Mouse (Mus musculus): ENCODE measurements around the gene Nt5e. TPM values are rescaled to one million over a fixed set of nuclear protein-coding genes. Genes with fewer than 3 reads are reported as not detected.

Nt5e gene
- polyA plus RNA-seq, 1 experiment from 2014 or later = 1.3 TPM

- Histone ChIP-seq H3K27ac (ENCODE audit: low read depth, low read length) (no peak overlapping the region), H3K4me1 (ENCODE audit: control insufficient read depth, insufficient read depth, low read depth, low read length) (no peaks in the 10 kb centered on the region), H3K9me3 (ENCODE audit: control insufficient read depth, low read length) (no peaks in the 10 kb centered on the region), H3K27me3 (replicated peaks; ENCODE audit: control insufficient read depth, insufficient read depth, low read length) (no peaks in the 10 kb centered on the region), H3K36me3 (ENCODE audit: control insufficient read depth, insufficient read depth, low read length) (no peaks in the 10 kb centered on the region), H3K4me2 (ENCODE audit: low read length) (no peak overlapping the region), H3K9ac (ENCODE audit: low read depth, low read length) (no peak overlapping the region), H3K4me3 (ENCODE audit: low read length) (no peak overlapping the region)
- 83% methylated on average over 8 of the region's 8 CpGs for WGBS
- ATAC-seq = no peak
Observed at GRCm38 (mm10) chr9:88297871-88298658, 28.9 kb upstream of the Nt5e start.

- Histone ChIP-seq H3K4me2 (ENCODE audit: low read length) (no peak overlapping the region), H3K4me1 (ENCODE audit: control insufficient read depth, insufficient read depth, low read depth, low read length) (no peaks in the 10 kb centered on the region), H3K27ac (ENCODE audit: low read depth, low read length) (no peak overlapping the region), H3K9ac (ENCODE audit: low read depth, low read length) (no peak overlapping the region), H3K9me3 (ENCODE audit: control insufficient read depth, low read length) (no peaks in the 10 kb centered on the region), H3K27me3 (replicated peaks; ENCODE audit: control insufficient read depth, insufficient read depth, low read length) (no peaks in the 10 kb centered on the region), H3K36me3 (ENCODE audit: control insufficient read depth, insufficient read depth, low read length) (no peaks in the 10 kb centered on the region), H3K4me3 (ENCODE audit: low read length) (no peak overlapping the region)
- no peak for ATAC-seq
- 97% methylated on average over 2 of the region's 2 CpGs for WGBS
Observed at GRCm38 (mm10) chr9:88307019-88307618, 19.9 kb upstream of the Nt5e start.

DNA sequence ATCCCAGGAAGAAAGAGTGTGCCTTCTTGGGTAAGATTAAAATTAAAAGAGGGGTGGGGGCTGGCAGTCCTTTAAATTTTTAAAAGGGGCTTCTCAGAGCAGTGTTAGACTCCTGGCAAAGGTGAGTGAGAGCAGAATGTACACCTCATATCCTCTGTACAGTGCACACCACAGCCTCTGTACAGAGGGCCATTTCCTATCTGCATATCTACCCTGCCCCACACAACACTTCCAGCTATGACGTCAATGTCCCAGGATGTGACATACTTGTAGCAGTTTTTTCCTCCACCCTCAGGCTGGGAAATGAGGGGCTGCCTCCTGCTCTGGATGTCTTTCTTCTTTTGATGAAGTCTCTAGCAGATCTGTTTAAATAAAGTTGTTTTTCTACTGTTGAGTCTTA is 17.9 kb upstream of the Nt5e start:
- 64% methylated on average over 1 of the region's 1 CpGs for WGBS
- no peak overlapping the region for H3K4me3 ChIP-seq (ENCODE audit: low read length)
- H3K36me3 ChIP-seq (ENCODE audit: control insufficient read depth, insufficient read depth, low read length) = no peaks in the 10 kb centered on the region
- H3K27ac ChIP-seq (ENCODE audit: low read depth, low read length) = no peak overlapping the region
- H3K9ac ChIP-seq (ENCODE audit: low read depth, low read length) = no peak overlapping the region
- no peak overlapping the region for H3K4me2 ChIP-seq (ENCODE audit: low read length)
- H3K4me1 ChIP-seq (ENCODE audit: control insufficient read depth, insufficient read depth, low read depth, low read length) = no peaks in the 10 kb centered on the region
- no peak for ATAC-seq
- H3K9me3 ChIP-seq (ENCODE audit: control insufficient read depth, low read length) = no peaks in the 10 kb centered on the region
- H3K27me3 ChIP-seq (replicated peaks; ENCODE audit: control insufficient read depth, insufficient read depth, low read length) = no peaks in the 10 kb centered on the region

DNA sequence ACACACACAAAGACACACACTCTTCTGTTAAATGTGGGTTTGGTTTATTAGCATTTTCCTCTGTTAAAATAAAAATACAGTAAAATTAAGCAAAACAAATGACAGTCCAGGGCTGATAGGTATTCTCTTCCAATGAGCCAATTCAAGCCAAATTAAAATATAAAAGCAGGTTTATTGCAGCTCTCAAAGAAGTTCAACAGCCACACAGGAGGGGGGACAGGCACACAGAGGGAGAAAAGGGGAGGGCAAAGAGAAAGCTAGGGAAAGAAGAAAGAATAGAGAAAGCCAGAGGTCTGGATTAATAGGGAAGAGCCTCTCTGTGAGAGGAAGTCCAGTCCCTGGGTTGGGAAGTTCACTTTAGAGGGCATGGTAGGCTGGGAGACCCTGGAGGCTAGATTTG is 7.8 kb upstream of the Nt5e start:
- H3K27ac ChIP-seq (ENCODE audit: low read depth, low read length) = no peak overlapping the region

DNA sequence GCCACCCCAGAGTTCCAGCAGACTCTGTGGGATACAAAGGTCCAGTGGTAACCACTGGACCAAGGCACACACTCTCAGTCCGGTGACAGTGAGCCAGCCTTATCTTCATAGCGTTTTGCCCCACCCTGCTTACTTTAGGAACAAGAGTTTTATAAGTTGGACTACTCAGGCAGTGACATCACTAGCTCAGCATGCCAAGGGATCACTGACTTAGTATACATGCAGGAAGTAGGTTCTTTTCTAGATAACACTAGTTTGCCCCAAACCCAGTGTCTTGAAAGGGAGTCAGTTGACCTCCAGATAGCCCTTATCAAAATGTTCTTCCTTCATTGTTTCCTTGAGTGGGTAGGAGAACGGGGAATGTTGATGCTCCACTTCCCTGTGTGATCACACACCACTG is 2.4 kb upstream of the Nt5e start:
- no peaks in the 10 kb centered on the region for H3K9me3 ChIP-seq (ENCODE audit: control insufficient read depth, low read length)
- H3K27me3 ChIP-seq (replicated peaks; ENCODE audit: control insufficient read depth, insufficient read depth, low read length) = no peaks in the 10 kb centered on the region
- no peak overlapping the region for H3K27ac ChIP-seq (ENCODE audit: low read depth, low read length)
- no peak overlapping the region for H3K9ac ChIP-seq (ENCODE audit: low read depth, low read length)
- H3K4me3 ChIP-seq (ENCODE audit: low read length) = no peak overlapping the region
- ATAC-seq = no peak
- H3K4me1 ChIP-seq (ENCODE audit: control insufficient read depth, insufficient read depth, low read depth, low read length) = no peaks in the 10 kb centered on the region
- WGBS = 90% methylated on average over 3 of the region's 3 CpGs
- H3K4me2 ChIP-seq (ENCODE audit: low read length) = no peak overlapping the region
- no peaks in the 10 kb centered on the region for H3K36me3 ChIP-seq (ENCODE audit: control insufficient read depth, insufficient read depth, low read length)

More for the DNA sequence above, 7.8 kb upstream of the Nt5e start:
- Histone ChIP-seq H3K27me3 (replicated peaks; ENCODE audit: control insufficient read depth, insufficient read depth, low read length) (no peaks in the 10 kb centered on the region), H3K9me3 (ENCODE audit: control insufficient read depth, low read length) (no peaks in the 10 kb centered on the region), H3K9ac (ENCODE audit: low read depth, low read length) (no peak overlapping the region), H3K4me2 (ENCODE audit: low read length) (no peak overlapping the region), H3K4me3 (ENCODE audit: low read length) (no peak overlapping the region), H3K36me3 (ENCODE audit: control insufficient read depth, insufficient read depth, low read length) (no peaks in the 10 kb centered on the region), H3K4me1 (ENCODE audit: control insufficient read depth, insufficient read depth, low read depth, low read length) (no peaks in the 10 kb centered on the region)
- no peak for ATAC-seq

GRCm38 (mm10) chr9:88328666-88329065 is 1.7 kb downstream of the Nt5e start:
- WGBS = 25% methylated on average over 5 of the region's 5 CpGs
- no peaks in the 10 kb centered on the region for H3K4me1 ChIP-seq (ENCODE audit: control insufficient read depth, insufficient read depth, low read depth, low read length)
- 0 out of 2 replicates have a peak, but pooled peaks cover 4% of the 10 kb centered on the region for H3K27me3 ChIP-seq (replicated peaks; ENCODE audit: control insufficient read depth, insufficient read depth, low read length)
- no peak overlapping the region for H3K4me2 ChIP-seq (ENCODE audit: low read length)
- ATAC-seq = no peak
- no peak overlapping the region for H3K4me3 ChIP-seq (ENCODE audit: low read length)
- H3K9ac ChIP-seq (ENCODE audit: low read depth, low read length) = no peak overlapping the region
- no peak overlapping the region for H3K27ac ChIP-seq (ENCODE audit: low read depth, low read length)
- H3K9me3 ChIP-seq (ENCODE audit: control insufficient read depth, low read length) = no peaks in the 10 kb centered on the region
- no peaks in the 10 kb centered on the region for H3K36me3 ChIP-seq (ENCODE audit: control insufficient read depth, insufficient read depth, low read length)

- Histone ChIP-seq H3K9me3 (ENCODE audit: control insufficient read depth, low read length) (no peaks in the 10 kb centered on the region), H3K4me3 (ENCODE audit: low read length) (no peak overlapping the region), H3K4me1 (ENCODE audit: control insufficient read depth, insufficient read depth, low read depth, low read length) (no peaks in the 10 kb centered on the region), H3K4me2 (ENCODE audit: low read length) (no peak overlapping the region), H3K27ac (ENCODE audit: low read depth, low read length) (no peak overlapping the region), H3K36me3 (ENCODE audit: control insufficient read depth, insufficient read depth, low read length) (no peaks in the 10 kb centered on the region), H3K9ac (ENCODE audit: low read depth, low read length) (no peak overlapping the region), H3K27me3 (replicated peaks; ENCODE audit: control insufficient read depth, insufficient read depth, low read length) (0 out of 2 replicates have a peak, but pooled peaks cover 4% of the 10 kb centered on the region)
- WGBS = 39% methylated on average over 10 of the region's 10 CpGs
- ATAC-seq = no peak
Observed at GRCm38 (mm10) chr9:88329166-88329748, 2.3 kb downstream of the Nt5e start.

DNA sequence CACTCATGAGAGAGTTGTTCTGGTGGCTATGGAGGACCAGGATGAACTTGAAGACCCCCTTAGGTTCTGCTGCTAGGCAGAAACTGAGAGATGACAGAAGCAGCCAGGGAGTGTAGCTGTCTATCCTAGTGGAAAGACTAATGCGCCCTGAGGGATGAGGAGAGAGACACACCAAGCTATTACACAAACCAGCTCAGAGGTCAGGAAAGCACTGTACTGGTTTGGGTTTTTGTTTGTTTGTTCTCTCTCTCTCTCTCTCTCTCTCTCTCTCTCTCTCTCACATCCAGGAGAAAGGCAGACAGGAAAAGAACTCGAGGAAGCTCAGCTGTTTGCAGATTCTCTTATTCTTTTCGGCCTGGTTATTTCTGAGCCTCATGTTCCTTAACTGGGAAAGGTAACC is 3.3 kb downstream of the Nt5e start:
- H3K4me2 ChIP-seq (ENCODE audit: low read length) = no peak overlapping the region
- ATAC-seq = no peak
- H3K27me3 ChIP-seq (replicated peaks; ENCODE audit: control insufficient read depth, insufficient read depth, low read length) = 0 out of 2 replicates have a peak, but pooled peaks cover 4% of the 10 kb centered on the region
- H3K36me3 ChIP-seq (ENCODE audit: control insufficient read depth, insufficient read depth, low read length) = no peaks in the 10 kb centered on the region
- WGBS = 84% methylated on average over 3 of the region's 3 CpGs
- no peaks in the 10 kb centered on the region for H3K9me3 ChIP-seq (ENCODE audit: control insufficient read depth, low read length)
- H3K9ac ChIP-seq (ENCODE audit: low read depth, low read length) = no peak overlapping the region
- no peak overlapping the region for H3K27ac ChIP-seq (ENCODE audit: low read depth, low read length)
- no peaks in the 10 kb centered on the region for H3K4me1 ChIP-seq (ENCODE audit: control insufficient read depth, insufficient read depth, low read depth, low read length)
- no peak overlapping the region for H3K4me3 ChIP-seq (ENCODE audit: low read length)

- no peak overlapping the region for H3K4me3 ChIP-seq (ENCODE audit: low read length)
- no peak overlapping the region for H3K27ac ChIP-seq (ENCODE audit: low read depth, low read length)
- WGBS = 15% methylated on average over 3 of the region's 3 CpGs
- H3K27me3 ChIP-seq (replicated peaks; ENCODE audit: control insufficient read depth, insufficient read depth, low read length) = 0 out of 2 replicates have a peak, but pooled peaks cover 4% of the 10 kb centered on the region
- H3K4me2 ChIP-seq (ENCODE audit: low read length) = no peak overlapping the region
- no peak for ATAC-seq
- no peaks in the 10 kb centered on the region for H3K36me3 ChIP-seq (ENCODE audit: control insufficient read depth, insufficient read depth, low read length)
- H3K9ac ChIP-seq (ENCODE audit: low read depth, low read length) = no peak overlapping the region
- no peaks in the 10 kb centered on the region for H3K9me3 ChIP-seq (ENCODE audit: control insufficient read depth, low read length)
- no peaks in the 10 kb centered on the region for H3K4me1 ChIP-seq (ENCODE audit: control insufficient read depth, insufficient read depth, low read depth, low read length)
Observed at GRCm38 (mm10) chr9:88332447-88332846, 5.5 kb downstream of the Nt5e start.
